Mouse (Mus musculus) limb, embryonic 14.5 days (tissue): ENCODE results near the gene Lyz1. TPM values are rescaled to one million over a fixed set of nuclear protein-coding genes. Genes with fewer than 3 reads are reported as not detected.
"Not testable (repeated sequence)": the region's sequence is repeated elsewhere in the genome, so short reads cannot be mapped to it uniquely, and the experiment has no call there.

Experiments used
- ATAC-seq: fragments of 200-750 bp; cut with Nextera tagmentation; 2 replicates; pipeline ENCODE4 v1.8.0; 2017; ENCODE audit warnings: low read depth, moderate number of reproducible peaks, moderate TSS enrichment; ENCODE audit not compliant: low FRiP score
- DNase-seq: peaks from one replicate; pipeline ENCODE4 v3.0.0-alpha.2; 2015; ENCODE audit warnings: low spot score
- H3K27ac ChIP-seq: fragments of 300-500 bp; sonication (generic); replicated peaks from 2 replicates; pipeline ENCODE4 v1.5.1; 2014; ENCODE audit warnings: low read depth, mild to moderate bottlenecking, low read length, moderate library complexity, mixed read lengths
- H3K27me3 ChIP-seq: fragments of 300-500 bp; sonication (generic); 2 replicates; pipeline ENCODE4 v1.6.1; 2014; ENCODE audit warnings: low read length, mixed read lengths; ENCODE audit not compliant: control insufficient read depth, insufficient read depth
- H3K36me3 ChIP-seq: fragments of 300-500 bp; sonication (generic); 2 replicates; pipeline ENCODE4 v1.6.1; 2014; ENCODE audit warnings: mild to moderate bottlenecking, low read length, moderate library complexity, mixed read lengths; ENCODE audit not compliant: control insufficient read depth, insufficient read depth
- H3K4me1 ChIP-seq: fragments of 300-500 bp; sonication (generic); 2 replicates; pipeline ENCODE4 v1.6.1; 2014; ENCODE audit warnings: antibody characterized with exemption, low read length, mixed read lengths; ENCODE audit not compliant: control insufficient read depth, insufficient read depth
- H3K4me2 ChIP-seq: fragments of 300-500 bp; sonication (generic); replicated peaks from 2 replicates; pipeline ENCODE4 v1.6.1; 2014; ENCODE audit warnings: low read depth, mild to moderate bottlenecking, low read length, moderate library complexity; ENCODE audit not compliant: severe bottlenecking
- H3K4me3 ChIP-seq: fragments of 300-500 bp; sonication (generic); replicated peaks from 2 replicates; pipeline ENCODE4 v1.5.1; 2014; ENCODE audit warnings: low read length
- H3K9ac ChIP-seq: fragments of 300-500 bp; sonication (generic); 2 replicates; pipeline ENCODE4 v1.6.1; 2014; ENCODE audit warnings: mild to moderate bottlenecking, low read depth, low read length, moderate library complexity; ENCODE audit not compliant: severe bottlenecking
- H3K9me3 ChIP-seq: fragments of 300-500 bp; sonication (generic); 2 replicates; pipeline ENCODE4 v1.6.1; 2016; ENCODE audit warnings: low read length; ENCODE audit not compliant: control insufficient read depth
- POLR2A ChIP-seq: fragments of 200-500 bp; IDR thresholded peaks from 2 replicates; pipeline ENCODE4 v1.8.0; 2012; ENCODE audit warnings: inconsistent platforms, mild to moderate bottlenecking, moderate library complexity, borderline replicate concordance; ENCODE audit not compliant: insufficient read depth, insufficient read length; ENCODE audit errors: extremely low read depth
- WGBS: fragments of 180-500 bp; shearing (Covaris S2); extraction: QIAGEN DNeasy Blood & Tissue Kit; methylation state at CpG from one replicate; pipeline ENCODE4 v1.1.7; 2014; 5-methylcytosine and 5-hydroxymethylcytosine counted together
- polyA plus RNA-seq, 2 experiments: library from polyadenylated mRNA; depleted of rRNA in 1 of 2; stranded (reverse) in 1 of 2; unstranded in 1 of 2; fragments of >200 nt; fragmentation: Nextera tagmentation in 1 of 2; extraction: Ambion mirVana in 1 of 2; gene quantifications; 2 replicates each; pipeline versions ENCODE4 v1.2.1 to v1.2.3; 2012 to 2014

The Lyz1 gene
- polyA plus RNA-seq, 2 experiments: 0.14 TPM; not detected in 1

- ATAC-seq: no peak
Measured at GRCm38 (mm10) chr10:117298336-117298735, 5.7 kb upstream of the Lyz1 start.

GRCm38 (mm10) chr10:117290936-117291335 is 1.7 kb downstream of the Lyz1 start:
- H3K36me3 ChIP-seq, H3K4me3 ChIP-seq, H3K9ac ChIP-seq, H3K4me2 ChIP-seq, H3K4me1 ChIP-seq, H3K27me3 ChIP-seq, H3K9me3 ChIP-seq, H3K27ac ChIP-seq, DNase-seq, ATAC-seq: not testable (repeated sequence)
- WGBS: 86% methylated on average over 6 of the region's 6 CpGs

More at GRCm38 (mm10) chr10:117298336-117298735, 5.7 kb upstream of the Lyz1 start:
- Histone ChIP-seq H3K27ac (no peak overlapping the region), H3K36me3 (no peaks in the 10 kb centered on the region), H3K9me3 (no peaks in the 10 kb centered on the region), H3K4me1 (no peaks in the 10 kb centered on the region), H3K9ac (no peak overlapping the region), H3K27me3 (no peaks in the 10 kb centered on the region), H3K4me3 (no peak overlapping the region), H3K4me2 (no peak overlapping the region)
- no peak for DNase-seq
- no peak for TF ChIP-seq POLR2A
- WGBS: 85% methylated on average over 6 of the region's 6 CpGs

- 28% methylated on average over 6 of the region's 6 CpGs for whole genome bisulfite sequencing
Measured at GRCm38 (mm10) chr10:117290046-117290870, 2.4 kb downstream of the Lyz1 start.

GRCm38 (mm10) chr10:117289034-117289505 is 3.6 kb downstream of the Lyz1 start:
- H3K4me1 ChIP-seq, H3K4me2 ChIP-seq, H3K9me3 ChIP-seq, H3K27me3 ChIP-seq, ATAC-seq, H3K36me3 ChIP-seq, DNase-seq, H3K4me3 ChIP-seq, H3K9ac ChIP-seq, H3K27ac ChIP-seq: not testable (repeated sequence)
- 88% methylated on average over 5 of the region's 5 CpGs for WGBS

More at GRCm38 (mm10) chr10:117290046-117290870, 2.4 kb downstream of the Lyz1 start:
- no peaks in the 10 kb centered on the region for H3K36me3 ChIP-seq
- no peak overlapping the region for H3K9ac ChIP-seq
- no peaks in the 10 kb centered on the region for H3K9me3 ChIP-seq
- H3K4me3 ChIP-seq: no peak overlapping the region
- ATAC-seq (no peak), DNase-seq (no peak)
- no peak for TF ChIP-seq POLR2A
- H3K4me1 ChIP-seq: no peaks in the 10 kb centered on the region
- H3K27me3 ChIP-seq: no peaks in the 10 kb centered on the region
- H3K4me2 ChIP-seq: no peak overlapping the region
- no peak overlapping the region for H3K27ac ChIP-seq

- no peak overlapping the region for H3K4me2 ChIP-seq
- no peaks in the 10 kb centered on the region for H3K27me3 ChIP-seq
- ATAC-seq: no peak
- DNase-seq: no peak
- H3K4me1 ChIP-seq: no peaks in the 10 kb centered on the region
- no peaks in the 10 kb centered on the region for H3K36me3 ChIP-seq
- H3K9me3 ChIP-seq: no peaks in the 10 kb centered on the region
- no peak overlapping the region for H3K9ac ChIP-seq
- no peak overlapping the region for H3K4me3 ChIP-seq
- no peak overlapping the region for H3K27ac ChIP-seq
- 89% methylated on average over 9 of the region's 9 CpGs for WGBS
- TF ChIP-seq POLR2A: no peak
Measured at GRCm38 (mm10) chr10:117288197-117289033, 4.3 kb downstream of the Lyz1 start.
